Mouse (Mus musculus): ENCODE data around the gene Fosl2.

Gene Fosl2

GRCm38 (mm10) chr5:32135336-32136206 lies at the start of gene Fosl2:
Gene Fosl2, plus strand, starts transcription at chr5:32135801.
- DNase-seq = peak; percentile 75 to 79

- no peak for DNase-seq
Measured at GRCm38 (mm10) chr5:32085971-32086370, 49.6 kb upstream of the Fosl2 start.

GRCm38 (mm10) chr5:32086526-32087090 lies 49.0 kb upstream of the Fosl2 start:
- no peak for DNase-seq

- DNase-seq = no peak
Measured at GRCm38 (mm10) chr5:32089481-32089880, 46.1 kb upstream of the Fosl2 start.

GRCm38 (mm10) chr5:32092281-32092680 lies 43.3 kb upstream of the Fosl2 start:
- no peak for DNase-seq

- no peak for DNase-seq
Measured at GRCm38 (mm10) chr5:32098691-32099090, 36.9 kb upstream of the Fosl2 start.

GRCm38 (mm10) chr5:32102484-32102883 lies 33.1 kb upstream of the Fosl2 start:
- no peak for DNase-seq

GRCm38 (mm10) chr5:32102971-32103431 lies 32.6 kb upstream of the Fosl2 start:
- DNase-seq = no peak

GRCm38 (mm10) chr5:32103545-32103944 lies 32.1 kb upstream of the Fosl2 start:
- no peak for DNase-seq

GRCm38 (mm10) chr5:32104119-32104990 lies 31.2 kb upstream of the Fosl2 start:
- DNase-seq = peak; percentile 22 to 55

- no peak for DNase-seq
Measured at GRCm38 (mm10) chr5:32106473-32107140, 29.0 kb upstream of the Fosl2 start.

GRCm38 (mm10) chr5:32110651-32111050 lies 24.9 kb upstream of the Fosl2 start:
- DNase-seq = no peak

- DNase-seq = no peak
Measured at GRCm38 (mm10) chr5:32112206-32112916, 23.2 kb upstream of the Fosl2 start.

- DNase-seq = no peak
Measured at GRCm38 (mm10) chr5:32120901-32121376, 14.7 kb upstream of the Fosl2 start.

- no peak for DNase-seq
Measured at GRCm38 (mm10) chr5:32121936-32122335, 13.7 kb upstream of the Fosl2 start.

- no peak for DNase-seq
Measured at GRCm38 (mm10) chr5:32122363-32122762, 13.2 kb upstream of the Fosl2 start.

GRCm38 (mm10) chr5:32124957-32125356 lies 10.6 kb upstream of the Fosl2 start:
- no peak for DNase-seq

- no peak for DNase-seq
Measured at GRCm38 (mm10) chr5:32127226-32127625, 8.4 kb upstream of the Fosl2 start.

- no peak for DNase-seq
Measured at GRCm38 (mm10) chr5:32127927-32128326, 7.7 kb upstream of the Fosl2 start.

GRCm38 (mm10) chr5:32132971-32133501 lies 2.6 kb upstream of the Fosl2 start:
- peak; percentile 24 to 38 for DNase-seq

GRCm38 (mm10) chr5:32133549-32134004 lies 2.0 kb upstream of the Fosl2 start:
- peak in 1 of 2 experiments; percentile 16 for DNase-seq

All from thymus, adult 18-20 months (tissue).